Mouse (Mus musculus): Measurements from ENCODE around the gene Engase.

DNA sequence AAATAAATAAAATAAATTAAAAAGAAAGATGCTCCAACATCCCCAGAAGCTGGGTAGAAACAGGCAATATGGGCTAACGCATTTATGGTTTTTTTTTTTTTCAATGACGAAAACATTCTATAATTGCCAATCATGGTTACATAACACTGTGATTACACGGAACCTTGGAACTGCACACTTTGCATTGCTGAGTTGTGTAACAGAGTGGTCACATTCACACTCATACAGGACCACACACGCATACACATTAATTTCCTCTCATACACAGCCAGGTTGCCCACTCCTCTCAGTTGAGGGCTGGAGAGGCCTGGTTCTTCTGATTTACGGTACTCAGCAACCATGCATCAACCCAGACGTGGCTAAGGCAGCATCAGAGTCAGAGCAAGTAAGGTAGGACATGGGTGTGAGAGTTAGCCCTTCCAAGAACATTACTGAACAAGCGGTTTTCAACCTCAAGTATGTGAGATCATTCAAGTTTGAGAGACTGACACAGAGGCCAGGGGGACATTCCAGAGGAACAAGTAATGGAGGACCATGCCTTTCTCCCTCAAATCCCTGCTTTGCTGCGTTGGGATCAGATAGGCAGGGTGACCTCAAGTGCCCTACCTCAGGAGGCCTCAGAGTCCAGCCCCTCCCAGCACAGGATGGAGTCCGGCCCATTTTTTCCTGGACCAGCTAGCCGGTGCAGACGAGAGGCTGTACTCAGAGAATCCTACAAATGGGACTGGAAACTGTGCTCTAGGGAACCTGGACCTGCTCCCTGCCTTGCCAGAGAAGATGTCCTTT is 22.6 kb upstream of the Engase start:
- no peak for TF ChIP-seq CTCF (IDR thresholded peaks at IDR 0.05)
- no peak for TF ChIP-seq EP300 (IDR thresholded peaks at IDR 0.05; ENCODE audit: insufficient read depth, low read depth, low read length)

All from heart, adult 2 months (tissue).